Mouse (Mus musculus): ENCODE data around the gene Rfxap. TPM values are rescaled to one million over a fixed set of nuclear protein-coding genes. Genes with fewer than 3 reads are reported as not detected.
A peak's percentile ranks its signal among the peaks of the same experiment; 100 is the strongest.

Gene Rfxap
- polyA plus RNA-seq, 1 experiment = 14.3 TPM

GRCm38 (mm10) chr3:54775989-54776631 lies 31.5 kb downstream of the Rfxap start:
- H3K27ac ChIP-seq (ENCODE audit: insufficient read depth, low read length) = no peak overlapping the region

GRCm38 (mm10) chr3:54773613-54774012 lies 34.0 kb downstream of the Rfxap start:
- TF ChIP-seq EP300 (IDR thresholded peaks at IDR 0.05; ENCODE audit: insufficient read depth, low read depth, low read length) = no peak
- TF ChIP-seq CTCF (IDR thresholded peaks at IDR 0.05; ENCODE audit: low read depth, low read length) = peak; percentile 47
- no peaks in the 10 kb centered on the region for H3K36me3 ChIP-seq (ENCODE audit: control insufficient read depth, insufficient read depth, low read length, poor library complexity, severe bottlenecking)
- H3K9me3 ChIP-seq (replicated peaks; ENCODE audit: control insufficient read depth, insufficient read depth, low read length, poor library complexity, severe bottlenecking) = 0 out of 2 replicates have a peak, but pooled peaks cover 4% of the 10 kb centered on the region
- H3K4me3 ChIP-seq (ENCODE audit: low read depth, low read length) = no peak overlapping the region
- H3K9ac ChIP-seq (ENCODE audit: low read depth, poor library complexity, severe bottlenecking) = no peak overlapping the region
- H3K27me3 ChIP-seq (ENCODE audit: control insufficient read depth, insufficient read depth, low read length, poor library complexity, severe bottlenecking) = no peaks in the 10 kb centered on the region
- H3K27ac ChIP-seq (ENCODE audit: insufficient read depth, low read length) = no peak overlapping the region
- no peaks in the 10 kb centered on the region for H3K4me1 ChIP-seq (ENCODE audit: control insufficient read depth, insufficient read depth, low read length)

More at GRCm38 (mm10) chr3:54775989-54776631, 31.5 kb downstream of the Rfxap start:
- TF ChIP-seq EP300 (IDR thresholded peaks at IDR 0.05; ENCODE audit: insufficient read depth, low read depth, low read length) = no peak
- no peak for TF ChIP-seq POLR2A (IDR thresholded peaks at IDR 0.05; ENCODE audit: insufficient read depth, low read length)
- no peak for TF ChIP-seq CTCF (IDR thresholded peaks at IDR 0.05; ENCODE audit: low read depth, low read length)
- Histone ChIP-seq H3K9ac (ENCODE audit: low read depth, poor library complexity, severe bottlenecking) (no peak overlapping the region), H3K36me3 (ENCODE audit: control insufficient read depth, insufficient read depth, low read length, poor library complexity, severe bottlenecking) (no peaks in the 10 kb centered on the region), H3K4me1 (ENCODE audit: control insufficient read depth, insufficient read depth, low read length) (no peaks in the 10 kb centered on the region), H3K27me3 (ENCODE audit: control insufficient read depth, insufficient read depth, low read length, poor library complexity, severe bottlenecking) (no peaks in the 10 kb centered on the region), H3K9me3 (replicated peaks; ENCODE audit: control insufficient read depth, insufficient read depth, low read length, poor library complexity, severe bottlenecking) (0 out of 2 replicates have a peak, but pooled peaks cover 6% of the 10 kb centered on the region), H3K4me3 (ENCODE audit: low read depth, low read length) (no peak overlapping the region)

- H3K27me3 ChIP-seq (ENCODE audit: control insufficient read depth, insufficient read depth, low read length, poor library complexity, severe bottlenecking) = no peaks in the 10 kb centered on the region
Observed at GRCm38 (mm10) chr3:54769349-54770275, 38.0 kb downstream of the Rfxap start.

GRCm38 (mm10) chr3:54768592-54768991 lies 39.0 kb downstream of the Rfxap start:
- H3K9ac ChIP-seq (ENCODE audit: low read depth, poor library complexity, severe bottlenecking) = no peak overlapping the region
- H3K36me3 ChIP-seq (ENCODE audit: control insufficient read depth, insufficient read depth, low read length, poor library complexity, severe bottlenecking) = no peaks in the 10 kb centered on the region
- H3K9me3 ChIP-seq (replicated peaks; ENCODE audit: control insufficient read depth, insufficient read depth, low read length, poor library complexity, severe bottlenecking) = no peaks in the 10 kb centered on the region
- H3K4me3 ChIP-seq (ENCODE audit: low read depth, low read length) = no peak overlapping the region
- H3K27me3 ChIP-seq (ENCODE audit: control insufficient read depth, insufficient read depth, low read length, poor library complexity, severe bottlenecking) = no peaks in the 10 kb centered on the region
- H3K27ac ChIP-seq (ENCODE audit: insufficient read depth, low read length) = no peak overlapping the region
- no peaks in the 10 kb centered on the region for H3K4me1 ChIP-seq (ENCODE audit: control insufficient read depth, insufficient read depth, low read length)
- no peak for TF ChIP-seq CTCF (IDR thresholded peaks at IDR 0.05; ENCODE audit: low read depth, low read length)
- TF ChIP-seq POLR2A (IDR thresholded peaks at IDR 0.05; ENCODE audit: insufficient read depth, low read length) = no peak
- TF ChIP-seq EP300 (IDR thresholded peaks at IDR 0.05; ENCODE audit: insufficient read depth, low read depth, low read length) = no peak

More at GRCm38 (mm10) chr3:54769349-54770275, 38.0 kb downstream of the Rfxap start:
- H3K4me1 ChIP-seq (ENCODE audit: control insufficient read depth, insufficient read depth, low read length) = no peaks in the 10 kb centered on the region
- no peak for TF ChIP-seq CTCF (IDR thresholded peaks at IDR 0.05; ENCODE audit: low read depth, low read length)
- TF ChIP-seq POLR2A (IDR thresholded peaks at IDR 0.05; ENCODE audit: insufficient read depth, low read length) = no peak
- no peak for TF ChIP-seq EP300 (IDR thresholded peaks at IDR 0.05; ENCODE audit: insufficient read depth, low read depth, low read length)
- H3K4me3 ChIP-seq (ENCODE audit: low read depth, low read length) = no peak overlapping the region
- no peak overlapping the region for H3K9ac ChIP-seq (ENCODE audit: low read depth, poor library complexity, severe bottlenecking)
- 0 out of 2 replicates have a peak, but pooled peaks cover 4% of the 10 kb centered on the region for H3K9me3 ChIP-seq (replicated peaks; ENCODE audit: control insufficient read depth, insufficient read depth, low read length, poor library complexity, severe bottlenecking)
- no peaks in the 10 kb centered on the region for H3K36me3 ChIP-seq (ENCODE audit: control insufficient read depth, insufficient read depth, low read length, poor library complexity, severe bottlenecking)
- H3K27ac ChIP-seq (ENCODE audit: insufficient read depth, low read length) = no peak overlapping the region

- H3K9ac ChIP-seq (ENCODE audit: low read depth, poor library complexity, severe bottlenecking) = no peak overlapping the region
- H3K4me1 ChIP-seq (ENCODE audit: control insufficient read depth, insufficient read depth, low read length) = no peaks in the 10 kb centered on the region
- no peak for TF ChIP-seq POLR2A (IDR thresholded peaks at IDR 0.05; ENCODE audit: insufficient read depth, low read length)
- TF ChIP-seq CTCF (IDR thresholded peaks at IDR 0.05; ENCODE audit: low read depth, low read length) = no peak
- no peak for TF ChIP-seq EP300 (IDR thresholded peaks at IDR 0.05; ENCODE audit: insufficient read depth, low read depth, low read length)
Observed at GRCm38 (mm10) chr3:54766811-54767210, 40.8 kb downstream of the Rfxap start.

More at GRCm38 (mm10) chr3:54766811-54767210, 40.8 kb downstream of the Rfxap start:
- no peaks in the 10 kb centered on the region for H3K9me3 ChIP-seq (replicated peaks; ENCODE audit: control insufficient read depth, insufficient read depth, low read length, poor library complexity, severe bottlenecking)
- no peaks in the 10 kb centered on the region for H3K27me3 ChIP-seq (ENCODE audit: control insufficient read depth, insufficient read depth, low read length, poor library complexity, severe bottlenecking)
- no peak overlapping the region for H3K27ac ChIP-seq (ENCODE audit: insufficient read depth, low read length)
- no peak overlapping the region for H3K4me3 ChIP-seq (ENCODE audit: low read depth, low read length)
- H3K36me3 ChIP-seq (ENCODE audit: control insufficient read depth, insufficient read depth, low read length, poor library complexity, severe bottlenecking) = no peaks in the 10 kb centered on the region

Measured in ES-Bruce4 (cell line).